Mouse (Mus musculus): Measurements from ENCODE around the gene Jade1.

Jade1 gene

DNA sequence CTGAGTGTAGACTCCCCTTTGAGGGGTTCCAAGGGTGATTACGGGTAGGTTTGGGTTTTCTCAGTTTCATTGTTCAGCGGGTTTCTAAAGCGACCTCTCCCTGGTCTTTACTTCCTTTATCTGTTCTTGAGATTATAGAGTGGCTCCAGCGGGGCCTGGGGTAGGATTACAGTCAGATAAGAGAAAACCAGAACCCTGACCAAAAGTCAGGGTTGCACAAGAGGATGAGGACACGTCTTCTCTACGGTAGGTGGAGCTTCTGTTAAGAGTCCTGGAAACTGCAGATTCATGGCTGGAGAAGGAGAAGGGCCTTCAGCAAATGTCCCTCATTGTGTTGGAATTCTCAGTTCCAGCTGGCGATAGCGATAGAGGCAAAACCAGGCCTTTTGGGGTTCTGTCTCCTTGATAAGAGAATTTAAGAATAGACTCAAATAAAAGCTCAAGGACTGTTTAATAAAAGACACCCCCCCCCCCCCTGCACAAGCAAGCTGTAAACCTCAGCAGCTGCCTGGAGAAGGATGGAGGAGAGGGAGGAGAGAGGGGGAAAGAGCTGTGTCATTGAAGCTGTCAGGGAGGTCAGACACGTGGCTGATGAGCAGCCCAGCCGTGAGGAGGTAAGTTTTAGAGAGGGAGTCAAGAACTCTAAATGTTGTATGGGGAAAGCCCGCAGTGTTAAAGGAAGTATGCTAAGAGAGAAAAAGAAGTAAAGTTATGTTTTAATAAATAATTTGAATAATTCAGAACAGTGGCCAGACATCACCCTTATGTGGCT is 2.6 kb upstream of the Jade1 start:
- no peak for DNase-seq

DNA sequence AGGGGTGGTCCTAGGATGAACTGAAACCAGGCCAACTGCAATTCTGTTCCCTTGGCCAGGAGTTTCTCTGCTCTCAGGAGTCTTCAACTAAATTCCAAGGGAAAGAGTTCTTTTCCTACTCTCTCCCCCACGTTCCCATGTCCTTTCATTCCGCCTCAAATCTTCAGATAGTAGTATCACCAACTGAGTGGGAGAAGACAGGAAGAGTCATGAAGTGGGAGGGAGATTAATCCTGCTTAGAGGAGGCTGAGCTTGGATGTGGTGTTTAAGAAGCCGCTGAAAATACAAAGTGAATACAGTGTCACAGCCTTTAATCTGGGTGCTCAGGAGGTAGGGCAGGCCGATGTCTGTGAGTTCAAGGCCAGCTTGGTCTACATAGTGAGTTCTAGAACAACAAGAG is 1.9 kb upstream of the Jade1 start:
- DNase-seq, result no peak

DNA sequence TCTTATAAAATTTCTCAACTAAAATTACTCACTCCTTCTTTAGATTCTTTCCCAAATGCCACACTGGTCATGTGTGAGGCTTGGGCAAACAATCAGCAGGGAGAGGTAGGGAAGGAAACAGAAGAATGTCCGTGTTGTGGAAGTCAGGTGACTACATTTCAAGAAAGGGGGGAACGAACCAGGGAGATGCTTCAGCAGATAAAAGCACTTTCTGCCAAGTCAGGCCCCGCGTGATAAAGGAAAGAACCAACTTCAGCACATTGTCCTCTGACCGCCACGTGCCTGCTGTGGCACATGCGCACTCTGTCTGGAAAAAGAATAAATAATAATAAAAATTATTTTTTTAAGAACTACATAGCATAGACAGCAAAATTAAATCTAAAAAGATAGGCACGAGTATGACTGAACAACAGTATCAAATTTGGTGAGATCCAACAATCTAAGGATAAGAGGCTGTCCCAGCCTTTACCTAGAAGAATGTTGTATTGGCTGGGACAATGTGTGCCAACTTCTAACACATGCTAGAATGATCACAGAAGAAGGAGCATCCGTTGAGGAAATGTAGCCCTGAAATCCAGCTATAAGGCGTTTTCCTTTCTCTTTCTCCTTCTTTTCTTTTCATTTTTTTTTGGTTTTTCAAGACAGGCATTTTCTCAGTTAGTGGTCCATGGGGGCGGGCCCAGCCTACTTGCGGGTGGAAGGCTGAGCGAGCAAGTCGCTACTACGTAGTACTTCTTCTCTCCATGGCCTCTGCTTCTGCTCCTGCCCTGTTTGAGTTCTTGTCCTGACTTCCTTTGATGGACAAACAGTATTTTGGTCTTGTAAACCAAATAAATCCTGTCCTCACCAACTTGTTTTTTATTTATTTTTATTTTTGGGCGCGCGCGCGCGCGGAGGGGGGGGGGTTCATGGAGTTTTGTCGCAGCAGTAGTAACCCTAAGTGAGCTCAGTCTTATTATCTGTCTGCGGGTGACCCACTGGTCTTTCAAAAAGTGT is 753 bp upstream of the Jade1 start:
- no peak for DNase-seq

DNA sequence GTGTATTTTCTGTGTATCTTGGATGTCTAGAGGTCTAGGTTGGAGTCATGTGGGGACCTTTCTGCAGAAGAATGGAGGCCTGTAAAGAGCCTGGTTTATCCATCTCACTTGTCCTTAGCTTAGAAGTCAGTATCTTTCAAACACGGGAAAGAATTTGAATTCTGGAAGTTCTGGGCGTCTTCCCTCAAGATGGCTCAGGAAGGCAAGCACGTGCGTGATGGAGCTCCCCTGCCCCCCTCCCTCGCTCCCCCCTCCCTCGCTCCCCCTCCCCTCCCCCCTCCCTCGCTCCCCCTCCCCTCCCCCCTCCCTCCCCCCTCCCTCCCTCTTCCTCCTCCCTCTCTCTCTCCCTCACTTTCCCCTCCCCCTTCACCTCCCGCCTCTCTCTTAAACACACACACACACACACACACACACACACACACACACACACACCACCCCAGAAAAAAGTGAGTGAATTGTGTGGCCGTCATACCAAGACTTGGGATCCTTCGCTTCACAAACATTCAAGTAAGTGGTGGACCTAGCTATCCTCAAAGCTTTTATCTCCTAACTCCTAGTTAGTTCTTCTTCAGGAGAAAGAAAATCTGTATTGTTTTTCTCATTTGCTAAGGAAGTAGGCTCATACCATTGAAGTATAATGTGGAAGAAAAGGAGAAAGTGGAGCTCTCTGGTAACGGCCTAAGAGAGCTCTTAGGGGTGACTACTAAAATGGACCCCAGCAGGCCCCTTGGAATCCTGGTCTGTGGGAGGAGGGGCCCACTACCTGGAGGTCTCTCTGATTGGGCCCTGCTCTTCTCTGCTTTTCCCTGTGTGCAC is 1.1 kb downstream of the Jade1 start:
- no peak for DNase-seq

DNA sequence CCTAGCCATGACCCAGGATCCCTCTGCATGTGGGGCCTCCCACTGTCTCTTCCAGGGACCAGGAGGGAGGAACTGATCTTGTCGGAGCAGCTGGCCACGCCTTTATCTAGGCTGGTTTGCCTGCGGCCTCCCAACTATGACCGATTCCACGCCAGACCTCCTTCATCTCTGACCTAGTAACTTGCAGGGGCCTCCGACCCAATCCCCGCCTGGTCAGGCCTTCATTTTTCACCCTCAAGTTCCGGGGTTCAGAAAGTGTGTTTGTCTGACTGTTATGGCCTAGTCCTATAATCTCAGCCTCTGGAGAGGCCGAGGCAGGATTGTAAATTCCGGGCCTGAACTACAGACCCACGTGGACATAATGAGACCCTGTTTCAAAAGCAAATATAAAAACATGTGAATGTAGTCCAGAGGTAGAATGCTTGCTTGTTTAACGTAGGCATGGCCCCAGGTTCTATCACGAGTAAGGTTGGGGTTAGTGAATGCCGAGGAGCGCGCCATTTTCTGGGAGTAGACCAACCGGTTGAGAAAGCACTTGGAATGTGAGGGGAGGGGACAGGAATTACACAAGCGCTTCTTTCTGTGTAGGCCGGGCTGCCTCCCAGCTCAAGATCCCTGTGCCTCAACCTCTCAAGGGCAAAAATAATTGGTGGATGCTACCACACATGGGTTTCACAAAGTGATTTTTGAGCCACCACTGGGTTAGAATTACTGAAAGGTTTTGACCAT is 1.9 kb downstream of the Jade1 start:
- no peak for DNase-seq

DNA sequence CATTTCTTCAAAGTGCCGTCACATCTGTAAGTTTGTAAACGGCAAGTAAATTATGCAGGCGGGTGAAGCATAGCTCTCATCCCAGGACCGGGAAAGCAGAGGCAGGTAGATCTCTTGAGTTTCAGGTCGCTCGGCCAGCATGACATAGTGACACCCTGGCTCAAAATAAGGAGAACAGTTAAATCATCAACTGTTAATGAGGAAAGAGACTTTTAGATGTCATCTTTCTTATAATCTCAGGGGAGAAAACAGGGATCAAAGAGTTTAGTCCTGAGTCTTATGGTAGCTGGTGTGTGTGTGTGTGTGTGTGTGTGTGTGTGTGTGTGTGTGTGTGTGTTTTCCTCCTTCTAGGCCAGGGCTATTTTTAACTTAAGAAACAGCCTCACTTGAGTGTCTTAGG is 5.0 kb downstream of the Jade1 start:
- no peak for DNase-seq

DNA sequence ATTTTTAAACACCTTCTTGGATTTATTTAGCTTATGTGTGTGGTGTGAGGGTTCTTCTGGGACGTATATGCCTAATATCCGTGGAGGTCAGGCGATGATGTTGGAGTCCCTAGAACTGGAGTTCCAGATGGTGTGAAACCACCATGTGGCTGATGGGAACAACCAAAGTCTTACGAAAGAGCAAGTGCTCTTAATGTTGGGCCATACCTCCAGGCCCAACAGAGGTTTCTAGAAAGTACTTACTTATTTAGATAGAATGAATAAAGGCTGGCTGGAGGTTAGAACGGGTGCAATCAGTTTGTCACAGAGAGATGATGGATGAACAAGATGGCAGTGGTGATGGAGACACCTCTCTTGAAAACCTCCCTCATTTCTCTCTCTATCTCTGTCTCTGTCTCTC is 6.3 kb downstream of the Jade1 start:
- DNase-seq, result no peak

DNA sequence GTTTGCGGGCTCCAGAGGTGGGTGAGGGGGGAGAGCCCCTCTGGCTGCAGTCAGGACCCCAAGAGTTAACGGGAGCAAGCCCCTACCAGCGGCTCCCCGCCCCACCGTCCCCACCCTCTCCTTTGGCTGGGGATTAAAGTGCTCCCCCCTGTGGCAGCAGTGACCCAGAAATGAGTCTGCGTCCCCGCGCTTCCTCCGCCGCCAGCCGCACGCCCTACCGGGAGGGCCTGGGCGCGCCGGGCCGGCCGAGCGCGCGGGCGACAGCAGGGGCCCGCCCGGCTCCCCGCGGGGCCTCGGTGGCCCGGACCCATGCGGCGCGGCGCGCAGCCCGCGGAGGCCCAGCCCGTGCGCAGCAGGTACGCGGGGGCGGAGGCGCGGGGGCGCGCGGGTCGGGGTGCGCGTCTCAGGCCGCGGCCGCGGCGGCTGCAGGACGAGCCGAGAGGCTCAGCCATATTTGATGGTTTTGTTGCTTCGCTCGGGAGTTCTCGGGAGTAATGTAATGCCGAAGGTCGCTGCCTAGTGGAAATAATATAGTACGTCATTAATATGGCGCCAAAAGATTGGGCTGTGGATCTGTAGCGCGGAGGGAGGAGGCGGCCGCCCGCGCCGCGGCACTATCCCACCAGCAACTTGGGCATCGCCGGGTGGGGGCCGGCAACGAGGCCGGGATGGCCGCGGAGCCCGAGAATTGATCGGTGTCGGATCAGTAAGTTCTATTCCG is 7.8 kb downstream of the Jade1 start:
- DNase-seq, result peak; percentile 79

DNA sequence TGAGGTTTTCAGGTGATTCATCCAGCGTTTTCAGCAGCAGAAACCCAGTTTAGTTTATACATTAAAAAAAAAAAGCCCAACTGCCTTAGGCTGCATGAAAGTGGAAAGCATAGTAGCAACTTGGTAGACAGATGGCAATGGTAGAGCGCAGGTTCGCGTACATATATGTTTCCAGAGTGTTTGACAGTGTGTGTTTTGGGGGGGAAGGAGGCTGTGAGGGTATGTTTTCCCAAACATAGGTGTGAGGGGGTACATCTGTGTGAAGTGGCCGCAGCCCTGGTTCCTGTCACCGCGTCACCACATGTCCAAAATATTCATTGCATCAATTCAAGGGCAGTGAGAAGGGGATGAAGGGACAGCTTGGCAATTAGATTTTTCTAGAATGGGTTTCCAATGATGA is 8.5 kb downstream of the Jade1 start:
- no peak for DNase-seq

DNA sequence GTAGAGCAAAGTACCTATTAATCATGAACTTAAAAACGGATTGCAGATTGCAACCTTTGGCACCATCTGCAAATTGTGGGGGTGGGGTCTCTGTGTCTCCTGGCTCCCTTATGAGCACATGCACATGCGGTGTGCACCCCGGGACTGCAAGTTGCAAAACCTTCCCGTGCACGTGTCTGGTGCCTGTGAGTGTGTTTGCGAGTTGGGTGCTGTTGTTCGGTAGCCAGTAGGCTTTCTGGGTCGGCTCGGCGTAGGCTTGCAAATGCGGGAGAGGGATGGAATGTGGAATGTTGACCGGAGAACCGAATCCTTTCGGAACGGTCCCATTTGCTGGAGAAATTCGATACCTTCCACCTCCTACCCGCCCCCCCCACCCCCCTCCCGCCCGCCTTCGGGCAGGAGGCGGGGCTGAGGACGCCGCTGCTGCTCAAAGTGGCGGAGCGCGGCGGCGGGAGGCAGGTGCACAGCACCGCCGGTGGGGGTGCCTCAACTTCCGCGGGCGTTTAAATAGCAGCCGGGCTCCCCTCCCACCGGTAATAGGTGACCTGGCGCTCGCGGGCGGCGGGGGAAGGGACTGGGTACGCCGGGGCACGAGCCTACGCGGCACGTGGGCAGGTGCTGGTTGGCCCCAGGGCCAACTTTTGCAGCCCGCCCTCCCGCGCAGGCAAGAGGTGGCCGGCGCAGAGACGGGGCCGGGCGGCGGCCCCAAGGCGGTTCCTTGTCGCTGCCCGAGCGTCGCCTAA is 9.1 kb downstream of the Jade1 start:
- DNase-seq, result peak; percentile 64

DNA sequence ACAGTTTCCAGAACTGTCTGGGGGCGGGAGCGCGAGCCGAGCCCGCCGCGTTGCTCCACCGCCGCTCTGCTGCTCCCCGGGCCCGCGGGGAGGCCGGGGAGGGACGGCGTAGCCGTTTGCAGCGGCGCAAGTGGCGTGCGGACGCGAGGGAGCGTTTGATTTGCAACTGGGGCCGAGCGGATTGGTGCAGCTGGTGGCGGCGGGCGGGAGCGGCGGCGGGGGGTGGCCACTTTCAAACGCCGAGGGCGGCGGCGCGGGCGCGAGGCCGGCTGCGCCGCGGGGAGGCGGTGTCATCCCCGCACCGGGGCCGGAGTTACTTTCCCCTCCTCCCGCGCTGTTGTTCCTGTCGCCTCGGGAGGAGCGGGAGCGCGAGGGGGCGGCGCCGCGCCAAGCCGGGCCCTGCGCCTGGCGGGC is 9.9 kb downstream of the Jade1 start:
- peak; percentile 84 for DNase-seq

DNA sequence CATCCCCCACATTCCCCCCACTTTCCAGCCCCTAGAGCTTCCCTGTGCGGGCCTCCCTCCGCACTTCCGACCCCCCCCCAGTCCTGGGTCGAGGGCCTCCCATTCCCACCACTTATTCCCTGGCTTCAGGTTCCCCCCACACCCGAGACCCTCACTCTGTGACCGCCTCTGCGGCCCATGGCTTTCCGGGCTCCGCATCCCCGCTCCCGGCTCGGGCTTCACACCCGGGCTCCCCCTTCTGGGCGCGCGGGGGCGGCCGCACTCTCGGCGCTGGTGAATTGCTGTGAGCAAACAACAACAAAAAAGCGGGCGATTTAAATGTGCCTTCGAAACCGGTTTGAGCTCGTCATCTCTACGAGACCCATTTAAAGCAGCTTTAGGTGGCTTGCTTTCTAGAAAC is 10.4 kb downstream of the Jade1 start:
- peak; percentile 79 for DNase-seq

DNA sequence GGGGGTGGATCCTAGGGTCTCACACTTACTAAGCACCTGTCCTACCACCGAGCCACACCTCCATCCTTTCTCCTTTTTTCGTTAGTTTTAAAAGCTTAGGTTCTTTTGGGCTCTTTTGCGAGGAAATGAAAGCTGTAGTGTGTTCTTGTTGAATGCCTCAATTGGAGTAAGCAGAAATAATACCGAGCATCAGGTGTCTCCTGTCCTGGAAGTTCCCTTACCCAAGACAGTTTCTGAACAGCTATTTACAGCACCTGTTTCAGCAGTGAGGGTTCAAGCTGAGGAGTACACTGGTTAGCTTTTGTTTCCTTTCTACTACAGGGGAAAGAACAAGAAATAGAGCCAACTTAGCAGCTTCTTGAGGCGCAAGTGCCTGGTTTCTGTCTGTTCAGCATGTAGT is 14.4 kb downstream of the Jade1 start:
- DNase-seq, result no peak

DNA sequence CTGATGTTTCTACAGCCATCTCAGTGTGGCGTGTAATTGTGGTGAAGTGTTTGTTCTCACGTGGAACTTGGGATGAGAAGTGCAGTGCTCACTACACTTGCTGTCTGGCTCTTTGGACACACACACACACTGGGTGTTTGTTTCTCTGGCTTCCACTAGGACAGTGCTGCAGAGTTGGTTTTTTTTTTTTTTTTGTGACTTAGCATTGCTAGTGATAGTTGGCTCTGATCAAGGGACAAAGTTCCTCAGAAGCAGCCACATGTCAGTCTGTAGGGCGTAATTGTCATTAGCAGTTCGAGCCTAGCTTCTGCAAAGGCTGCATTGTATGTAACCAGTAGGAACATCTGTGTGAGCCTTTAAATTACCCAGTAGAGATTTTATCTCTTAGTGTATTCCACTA is 16.6 kb downstream of the Jade1 start:
- DNase-seq, result no peak

DNA sequence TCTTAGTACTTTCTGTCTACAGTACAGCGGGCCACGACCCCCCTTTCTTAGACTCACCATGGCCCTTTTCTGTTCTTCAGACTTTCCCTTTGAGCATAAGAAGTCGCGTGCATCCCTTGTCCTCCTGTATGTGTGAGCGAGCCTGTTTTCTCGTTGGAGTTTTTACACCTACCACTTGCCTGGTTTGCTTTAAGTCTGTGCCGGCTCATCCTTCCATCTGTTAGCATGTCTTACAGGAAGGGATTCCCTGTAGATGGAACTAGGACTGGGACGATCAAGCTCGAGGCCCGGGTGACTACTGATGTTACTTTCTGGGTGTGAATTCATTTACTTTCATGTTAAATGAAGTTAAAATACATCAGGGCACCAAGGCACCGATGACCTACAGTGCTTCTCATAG is 17.4 kb downstream of the Jade1 start:
- DNase-seq, result no peak

DNA sequence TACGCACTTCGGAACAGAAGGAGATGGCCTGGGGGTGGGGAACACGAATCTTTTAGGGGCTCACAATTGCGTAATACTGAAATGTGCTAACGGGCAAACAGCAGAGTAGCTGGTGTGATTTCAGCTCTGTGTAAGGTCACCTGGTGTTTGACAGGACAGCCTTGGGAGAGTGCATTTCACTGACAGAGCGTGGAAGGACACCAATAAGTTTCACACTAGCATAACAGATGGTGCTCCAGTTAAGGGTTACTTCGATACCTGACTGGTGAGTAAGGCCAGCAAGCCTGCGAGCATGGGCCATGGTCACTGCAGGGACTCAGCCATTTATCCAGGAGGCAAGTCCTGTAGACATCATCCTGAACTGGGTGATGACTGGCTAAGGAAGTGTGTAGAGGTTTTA is 18.7 kb downstream of the Jade1 start:
- DNase-seq, result no peak

DNA sequence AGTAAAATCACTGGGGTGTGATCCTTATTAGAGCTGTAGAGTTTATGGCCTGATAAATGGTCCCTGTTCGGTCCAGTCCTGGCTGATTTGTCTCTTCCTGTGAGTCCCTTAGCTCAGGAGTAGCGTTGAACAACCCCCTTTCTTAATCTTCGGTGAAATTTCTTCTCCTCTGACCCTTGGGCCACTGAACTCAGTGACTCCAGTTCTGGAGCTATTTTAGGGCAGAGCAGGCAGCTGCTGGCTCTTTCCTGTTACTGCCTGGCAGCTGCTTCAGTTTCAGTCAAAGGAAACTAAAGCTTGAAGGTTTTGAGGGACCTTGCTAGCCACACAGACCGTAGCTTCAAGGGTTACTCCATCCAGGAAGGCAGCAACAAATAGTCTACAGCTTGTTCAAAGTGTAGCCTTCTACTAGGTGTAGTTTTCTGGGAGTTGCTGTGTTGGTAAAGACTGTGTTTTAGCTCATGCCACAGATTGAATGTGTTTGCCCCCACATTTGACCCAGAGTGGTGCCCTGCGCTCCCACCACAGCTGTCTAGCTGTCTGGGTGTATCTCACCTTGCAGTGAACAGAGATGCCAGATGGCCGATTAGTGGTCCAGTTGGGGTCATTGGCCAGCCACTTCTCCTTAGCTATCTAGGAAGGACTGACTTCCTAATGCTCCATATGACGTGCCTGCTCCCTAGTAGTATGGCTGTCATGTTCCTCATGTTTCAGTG is 19.3 kb downstream of the Jade1 start:
- no peak for DNase-seq

DNA sequence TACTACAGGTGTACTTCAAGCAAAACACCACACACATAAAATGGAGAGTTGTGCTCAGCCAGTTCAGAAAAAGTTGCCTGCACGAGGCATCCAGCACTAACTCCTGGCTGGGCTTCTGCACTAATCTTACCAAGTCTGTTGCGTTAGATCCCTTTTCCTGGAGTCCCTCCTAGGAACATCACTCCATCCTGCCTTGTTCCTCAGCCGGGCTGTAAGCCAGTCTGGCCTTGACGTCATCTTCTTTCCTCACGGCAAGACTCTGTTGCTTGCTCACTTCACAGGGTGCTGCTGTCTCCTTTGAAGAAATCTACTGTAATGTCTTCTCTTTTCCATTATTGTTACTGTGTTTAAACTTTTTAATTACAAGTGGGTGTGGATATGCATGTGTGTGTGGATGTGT is 20.4 kb downstream of the Jade1 start:
- no peak for DNase-seq

DNA sequence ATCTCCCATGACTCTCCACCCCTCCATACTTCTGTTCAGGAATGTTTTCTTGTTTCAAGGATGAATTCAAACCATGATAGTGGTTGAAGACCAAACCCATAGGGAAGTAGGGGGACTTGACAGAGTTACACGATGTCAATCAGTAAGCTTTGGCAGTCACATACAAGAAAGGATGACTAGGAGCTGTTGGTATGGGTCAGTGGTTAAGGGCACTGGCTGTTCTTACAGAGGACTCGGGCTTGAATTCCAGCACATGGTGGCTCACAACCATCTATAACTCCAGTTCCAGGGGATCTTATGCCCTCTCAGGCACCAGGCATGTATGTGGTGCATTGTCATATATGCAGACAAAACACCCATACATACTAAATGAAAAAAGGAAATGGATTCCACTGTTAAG is 21.7 kb downstream of the Jade1 start:
- DNase-seq, result no peak

DNA sequence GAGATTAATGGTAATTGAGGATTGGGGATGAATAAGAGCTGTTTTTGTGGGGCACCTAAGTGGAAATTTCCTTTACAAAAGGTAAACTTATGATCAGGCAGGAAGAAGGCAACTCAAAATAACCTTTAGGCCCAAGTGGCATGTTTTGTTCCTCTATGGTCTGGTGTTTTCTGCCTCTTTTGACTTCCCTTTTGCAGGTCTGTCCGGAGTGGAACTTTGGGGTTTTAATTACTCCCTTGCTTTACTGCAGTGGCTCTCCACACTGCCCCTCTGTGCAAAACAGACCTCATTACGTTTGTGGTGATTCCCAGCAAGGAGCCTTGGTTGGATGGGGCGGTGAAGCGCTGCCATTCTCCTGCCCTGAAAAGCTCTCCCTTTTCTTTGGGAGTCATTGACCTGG is 24.3 kb downstream of the Jade1 start:
- no peak for DNase-seq
